Mouse (Mus musculus) CD4-positive, CD25-positive, alpha-beta regulatory T cell, adult 4 months (primary cell): ENCODE data around the gene Fxyd2. TPM values are rescaled to one million over a fixed set of nuclear protein-coding genes. Genes with fewer than 3 reads are reported as not detected.

ENCODE experiments used
- ATAC-seq: one replicate; pipeline ENCODE4 v1.8.0; 2017
- polyA plus RNA-seq, 2 experiments: library from polyadenylated mRNA; unstranded; fragments of 100-300 nt; shearing (Covaris generic); gene quantifications; one replicate each; pipeline ENCODE4 v1.2.1; 2017

Gene Fxyd2
- polyA plus RNA-seq, 2 experiments from 2014 or later, result not detected

DNA sequence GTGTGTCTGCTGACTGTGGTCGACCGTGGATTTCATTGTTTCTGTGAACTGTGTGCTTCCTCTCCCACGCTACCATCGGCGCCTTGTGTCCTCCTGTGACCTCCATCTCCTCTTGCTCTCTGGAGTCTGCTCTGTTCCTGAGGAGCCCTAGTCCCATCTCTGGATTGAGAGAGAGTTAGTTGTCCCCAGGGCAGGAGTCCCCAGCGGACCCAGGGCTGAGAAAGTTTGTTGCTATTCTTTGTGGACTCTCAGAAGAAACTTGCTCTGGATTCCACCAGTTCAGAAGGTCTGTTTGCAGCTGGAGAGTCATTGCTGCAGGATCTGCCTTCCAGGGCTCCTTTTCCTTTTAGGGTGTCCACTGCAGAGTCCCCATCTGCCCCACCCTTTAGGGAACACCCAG, 4.3 kb upstream of the Fxyd2 start:
- ATAC-seq, result no peak

DNA sequence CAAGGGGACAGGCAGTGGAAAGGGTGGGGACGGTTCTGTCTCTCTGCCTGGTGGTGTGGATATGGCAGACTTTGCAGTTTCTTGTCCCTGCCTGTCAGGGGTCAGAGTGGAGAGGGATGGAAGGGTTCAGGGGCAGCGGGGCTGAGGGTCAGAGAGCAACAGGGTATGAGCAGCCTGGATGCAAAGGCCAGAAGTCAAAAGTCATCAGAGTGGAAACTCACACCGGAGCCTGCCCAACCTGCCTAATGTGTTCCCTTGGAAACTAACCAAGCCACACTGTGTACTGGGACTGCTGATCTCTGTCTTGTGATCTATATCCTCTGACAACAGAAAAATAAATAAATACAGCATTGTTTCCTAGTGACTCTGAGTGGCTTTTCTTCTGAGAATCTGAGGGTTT, 3.7 kb upstream of the Fxyd2 start:
- no peak for ATAC-seq

DNA sequence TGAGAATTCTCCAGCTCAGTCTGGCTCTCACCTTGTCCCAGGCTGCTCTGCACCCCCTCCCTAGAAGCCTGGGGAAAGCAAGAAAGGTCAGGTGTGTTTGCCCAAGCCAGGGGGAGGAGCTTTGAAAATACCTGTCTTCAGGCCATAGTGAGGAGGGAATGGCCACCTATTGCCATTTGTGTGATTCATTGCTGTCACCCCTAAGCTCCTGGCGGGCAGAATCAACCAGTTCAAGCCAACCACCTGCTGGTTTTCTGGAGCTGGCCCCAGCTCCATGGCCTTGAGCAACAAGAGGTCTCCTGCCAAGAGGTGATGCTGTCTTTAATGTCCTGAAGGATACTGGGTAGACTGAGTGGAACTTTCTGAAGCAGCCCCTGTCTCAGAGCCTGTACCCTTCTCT, 1.1 kb upstream of the Fxyd2 start:
- no peak for ATAC-seq

DNA sequence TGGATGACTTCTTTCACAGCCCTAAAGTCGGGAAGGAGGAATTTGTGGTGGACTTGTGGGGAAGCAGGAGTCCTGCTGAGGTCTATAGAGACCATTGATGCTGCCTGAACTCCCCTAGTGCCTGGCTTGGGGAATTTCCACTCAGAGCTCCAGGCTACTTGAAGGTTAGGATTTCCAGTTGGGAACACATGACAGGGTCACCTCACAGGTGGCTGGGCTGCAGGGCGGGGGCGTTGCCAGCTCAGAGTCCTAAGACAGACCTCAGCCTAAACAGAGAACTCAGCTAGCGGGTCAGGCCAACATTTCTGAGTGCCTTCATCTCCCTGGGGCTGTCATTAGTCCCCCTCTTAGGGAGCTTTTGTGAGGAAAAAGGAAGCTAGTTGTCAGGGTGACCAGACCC, 2.4 kb downstream of the Fxyd2 start:
- no peak for ATAC-seq

DNA sequence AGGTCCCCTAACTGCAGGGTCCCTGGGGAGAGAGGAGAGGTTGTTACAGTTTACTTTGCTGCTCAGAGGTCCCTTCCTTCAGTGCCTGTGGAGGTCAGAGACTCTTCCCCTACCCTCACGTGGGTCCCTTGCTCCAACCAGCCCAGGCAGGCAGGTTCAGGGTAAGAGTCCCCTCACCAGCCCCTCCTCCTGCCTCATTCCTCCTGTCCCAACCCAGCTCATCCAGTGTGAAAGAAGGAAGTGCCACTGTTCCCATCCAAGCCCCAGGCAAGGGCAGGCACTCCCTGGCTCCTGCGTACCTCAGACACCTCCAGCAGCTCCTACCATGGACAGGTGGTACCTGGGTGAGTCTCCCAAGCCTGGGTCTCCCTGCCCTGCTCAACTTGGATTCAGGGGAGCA, 3.5 kb downstream of the Fxyd2 start:
- no peak for ATAC-seq

DNA sequence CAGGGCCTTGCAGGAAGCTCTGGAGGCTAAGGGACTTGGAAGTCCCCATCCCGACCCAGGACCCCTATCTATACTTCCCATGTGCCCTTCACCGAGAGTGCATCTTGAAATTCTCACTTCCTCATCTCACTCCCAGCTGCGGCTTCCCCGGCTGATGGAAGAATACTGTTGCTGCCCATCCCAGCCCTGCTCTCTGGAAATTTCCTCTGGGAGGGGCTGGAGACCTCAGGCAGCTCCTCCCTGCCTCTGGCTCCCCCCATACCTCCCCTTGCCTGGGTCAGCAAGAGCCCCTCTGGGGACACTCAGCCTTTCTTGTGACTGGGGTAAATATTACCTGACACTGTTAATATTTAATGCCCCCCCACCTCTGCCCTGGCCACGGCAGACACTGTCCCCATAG, 6.2 kb downstream of the Fxyd2 start:
- no peak for ATAC-seq

DNA sequence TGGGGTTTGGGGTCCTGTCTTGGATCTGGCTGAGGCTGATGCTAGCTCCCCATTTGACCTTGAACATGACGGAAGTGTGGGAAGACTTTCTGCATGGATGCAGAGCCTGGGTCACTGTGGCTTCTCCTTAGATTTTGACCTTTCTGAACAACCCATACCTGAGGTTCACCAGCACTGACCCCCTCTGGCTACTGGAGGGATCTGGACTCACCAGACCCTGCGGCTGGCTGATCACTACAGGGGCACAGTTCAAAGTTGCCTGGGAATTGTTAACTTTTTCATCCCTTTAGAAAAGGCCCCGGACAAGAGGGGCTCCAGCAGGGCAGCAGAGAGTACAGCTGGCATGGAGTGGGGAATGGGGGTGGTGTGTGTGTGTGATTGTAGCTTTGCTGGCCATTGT, 7.3 kb downstream of the Fxyd2 start:
- ATAC-seq, result no peak

DNA sequence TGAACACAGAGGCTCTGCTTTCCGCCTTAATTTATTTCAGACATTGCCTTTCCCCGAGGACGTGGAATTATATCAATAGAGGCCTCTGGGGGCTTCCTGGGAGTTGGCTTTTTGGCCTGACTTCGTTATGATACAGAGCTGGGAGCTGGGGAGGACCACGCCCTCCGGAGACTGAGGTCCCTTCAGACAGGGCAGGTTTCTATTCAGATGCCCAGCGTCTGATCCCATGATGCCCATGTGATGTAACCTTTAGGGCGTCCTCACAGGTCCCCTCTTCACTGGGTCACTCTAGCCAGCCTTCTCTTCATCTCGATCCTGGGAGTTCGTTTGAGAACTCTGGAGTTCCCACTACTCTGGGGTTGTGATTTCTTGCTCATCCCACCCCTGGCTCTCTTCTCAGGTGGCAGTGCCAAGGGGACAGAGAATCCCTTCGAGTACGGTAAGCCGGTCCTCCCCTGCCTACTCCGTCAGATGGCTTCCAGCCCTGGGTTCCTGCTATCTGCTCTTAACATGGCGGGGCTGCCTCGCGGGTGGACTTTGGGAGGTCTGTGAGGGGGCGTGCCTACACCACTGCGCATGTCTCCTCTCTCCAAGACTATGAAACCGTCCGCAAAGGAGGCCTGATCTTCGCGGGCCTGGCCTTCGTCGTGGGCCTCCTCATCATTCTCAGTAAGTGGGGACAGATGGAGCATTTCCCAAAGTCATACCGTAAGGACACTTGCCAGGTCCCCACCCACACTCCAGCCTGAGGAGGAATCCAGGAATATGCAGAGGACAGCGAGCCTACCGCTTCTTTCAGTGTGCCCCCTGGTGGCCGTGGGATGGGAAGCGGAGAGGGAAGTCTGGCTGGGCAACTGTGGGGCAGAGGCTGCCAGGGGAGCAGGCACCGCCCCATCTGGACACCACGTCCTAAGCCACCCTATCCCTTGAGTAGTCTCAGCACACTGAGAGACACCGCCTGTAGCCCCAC, 8.5 kb downstream of the Fxyd2 start:
- no peak for ATAC-seq

DNA sequence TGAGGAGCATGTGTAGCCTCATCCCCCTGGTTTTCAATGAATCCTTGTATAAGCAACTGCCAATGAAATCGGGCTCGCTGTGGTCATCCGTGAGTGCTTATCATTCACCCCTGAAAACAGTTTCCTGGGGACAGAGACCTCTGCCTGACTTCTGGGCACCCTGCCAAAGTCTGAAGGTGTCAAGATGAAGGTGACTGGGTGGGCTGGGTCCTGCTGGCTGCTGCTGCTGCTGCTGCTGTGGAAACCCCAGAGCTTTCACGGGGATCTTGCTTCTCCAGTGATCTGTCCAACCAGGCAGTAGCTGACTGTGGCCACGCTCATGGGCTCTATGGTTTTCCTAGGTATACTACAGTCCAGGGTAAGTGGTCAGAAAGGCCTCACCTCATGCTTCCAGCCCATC, 10.7 kb downstream of the Fxyd2 start:
- no peak for ATAC-seq

DNA sequence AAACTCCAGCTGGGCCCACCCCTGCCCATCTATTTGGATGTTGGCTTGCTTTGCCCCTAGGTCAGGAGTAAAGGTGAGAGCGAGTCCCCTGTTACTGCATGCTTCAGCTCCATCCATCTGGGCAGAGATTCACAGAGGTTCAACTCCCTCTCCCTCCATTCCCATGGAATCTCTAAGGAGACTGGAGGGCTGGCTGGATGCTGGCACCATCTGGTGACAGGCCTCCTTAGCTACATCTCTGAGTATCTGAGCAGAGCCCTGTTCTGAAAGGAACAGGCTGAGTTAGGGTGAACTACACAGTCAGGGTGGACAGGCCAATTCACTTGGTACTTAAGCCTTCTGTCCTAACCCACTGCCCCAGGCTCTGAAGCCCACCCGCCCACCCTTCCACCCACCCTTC, 11.1 kb downstream of the Fxyd2 start:
- no peak for ATAC-seq

DNA sequence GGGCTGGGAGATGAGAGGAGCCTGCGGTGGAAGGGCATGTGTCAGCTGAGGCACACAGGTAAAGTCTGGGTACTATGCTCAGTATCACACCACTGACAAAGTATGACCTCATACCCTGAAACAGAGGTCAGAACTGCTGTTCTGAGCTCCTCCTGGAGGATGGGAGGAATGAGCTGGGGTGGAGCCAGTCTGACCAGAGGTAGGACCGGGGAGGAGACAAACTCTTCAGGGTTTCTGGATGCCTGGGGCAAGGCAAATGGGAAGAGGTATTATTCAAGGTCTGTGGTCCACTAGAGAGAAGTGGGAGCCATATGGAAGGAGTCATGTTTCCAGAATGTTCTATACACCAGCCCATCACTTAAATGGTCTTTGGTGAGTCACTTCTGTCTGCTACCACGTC, 11.6 kb downstream of the Fxyd2 start:
- no peak for ATAC-seq

DNA sequence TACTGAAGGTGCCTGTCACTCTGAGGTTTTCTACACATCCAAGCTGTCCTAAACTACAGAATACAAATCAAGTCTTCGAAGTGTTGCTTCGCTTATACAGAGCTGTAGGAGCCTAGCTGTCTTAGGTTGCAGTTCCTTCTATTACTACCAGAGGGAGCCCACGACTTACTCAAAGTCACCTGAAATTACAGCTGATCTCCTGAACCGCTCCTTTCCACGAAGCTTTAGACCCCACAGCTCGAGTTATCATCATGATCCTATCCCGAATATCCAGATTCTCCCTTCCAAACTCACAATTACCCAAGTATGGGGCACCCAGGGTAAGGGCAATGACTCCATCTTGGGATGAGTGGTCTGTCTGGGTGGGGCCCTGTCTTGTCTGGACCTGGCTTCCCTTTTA, 12.3 kb downstream of the Fxyd2 start:
- peak; percentile 78 for ATAC-seq

DNA sequence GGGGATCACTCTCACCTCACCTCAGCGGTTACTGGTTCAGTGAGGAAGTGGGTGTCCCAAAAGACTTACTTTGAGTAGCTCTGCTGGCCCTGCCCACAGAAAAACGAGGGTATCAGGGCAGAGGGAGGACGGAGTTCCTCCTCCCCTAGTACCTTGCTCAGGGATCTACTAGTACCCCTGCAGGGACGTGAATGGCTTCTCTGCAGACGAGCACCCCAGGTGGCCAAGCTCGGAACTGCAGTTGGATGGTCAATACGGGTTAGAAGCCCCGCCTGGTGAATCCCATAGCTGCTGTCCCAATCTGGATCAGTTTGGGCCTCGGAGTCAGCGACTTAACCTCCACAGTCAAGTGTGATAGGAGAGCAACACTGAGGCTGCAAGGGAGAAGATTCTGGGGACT, 12.8 kb downstream of the Fxyd2 start:
- ATAC-seq, result peak; percentile 76

DNA sequence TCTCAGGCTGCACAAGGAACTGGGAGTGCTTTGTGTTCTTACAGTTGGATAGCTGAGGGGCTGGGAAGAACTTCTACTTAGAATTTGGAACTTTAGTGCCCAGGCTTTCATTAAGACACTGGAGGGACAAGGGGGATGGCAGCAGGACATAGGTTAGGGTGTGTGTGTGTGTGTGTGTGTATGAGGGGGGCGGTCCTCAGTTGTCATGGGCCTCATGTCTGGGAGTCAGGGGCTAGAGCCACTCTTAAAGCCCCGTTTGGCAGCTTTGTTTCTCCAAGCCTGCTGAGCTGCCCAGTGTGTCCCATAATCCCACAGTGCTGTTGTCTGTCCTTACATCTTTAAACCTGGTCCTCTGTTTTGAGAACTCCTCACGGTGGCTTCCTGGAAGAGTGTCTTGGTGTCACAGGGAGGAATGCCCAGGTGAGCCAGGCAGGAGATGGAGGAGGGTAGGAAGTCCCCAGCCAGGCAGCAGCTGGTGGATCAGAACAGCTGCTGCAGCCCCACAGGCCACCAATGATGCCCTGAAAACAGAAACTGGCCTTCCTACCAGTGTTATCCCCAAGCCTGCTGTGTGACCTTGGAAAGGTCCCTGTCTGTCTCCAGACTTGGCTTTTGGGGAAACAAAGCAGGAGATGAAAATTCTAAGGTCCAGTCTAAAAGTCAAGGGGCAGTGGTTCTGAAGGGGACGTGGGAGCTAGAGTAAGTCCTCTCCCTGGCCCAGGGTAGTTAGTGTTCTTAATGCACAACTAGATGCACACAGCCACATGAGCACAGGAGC, 13.4 kb downstream of the Fxyd2 start:
- no peak for ATAC-seq

DNA sequence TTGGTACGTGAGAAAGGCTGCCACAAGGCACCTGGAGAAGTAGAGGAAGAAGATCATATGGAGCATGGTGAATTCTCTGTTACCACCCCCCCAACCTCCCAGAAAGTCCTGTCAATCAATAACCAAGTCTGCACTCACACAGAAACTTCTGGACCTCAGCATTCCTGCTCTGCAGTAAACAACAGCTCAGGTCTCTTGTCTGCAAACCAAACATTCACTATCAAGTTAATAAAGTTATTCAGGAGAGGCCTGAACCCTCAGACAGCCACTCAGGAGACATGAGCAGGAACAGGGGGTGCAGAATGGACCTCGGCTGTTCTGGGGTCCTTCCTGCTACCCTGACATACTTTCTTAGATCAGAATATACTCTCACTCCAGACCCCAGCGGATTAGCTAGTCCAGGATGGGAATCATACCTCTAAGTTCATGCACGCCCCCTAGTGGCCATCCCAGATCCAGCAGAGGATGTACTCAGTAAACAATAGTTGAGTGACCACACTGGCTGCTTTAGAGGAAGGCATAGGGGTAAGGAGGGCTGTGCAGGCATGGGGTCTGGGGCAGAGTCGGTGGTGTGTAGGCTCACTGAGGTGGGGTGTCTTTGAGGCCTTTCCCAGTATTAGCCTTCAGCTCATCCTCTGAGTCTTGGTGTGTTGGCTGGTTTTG, 14.1 kb downstream of the Fxyd2 start:
- ATAC-seq, result no peak

DNA sequence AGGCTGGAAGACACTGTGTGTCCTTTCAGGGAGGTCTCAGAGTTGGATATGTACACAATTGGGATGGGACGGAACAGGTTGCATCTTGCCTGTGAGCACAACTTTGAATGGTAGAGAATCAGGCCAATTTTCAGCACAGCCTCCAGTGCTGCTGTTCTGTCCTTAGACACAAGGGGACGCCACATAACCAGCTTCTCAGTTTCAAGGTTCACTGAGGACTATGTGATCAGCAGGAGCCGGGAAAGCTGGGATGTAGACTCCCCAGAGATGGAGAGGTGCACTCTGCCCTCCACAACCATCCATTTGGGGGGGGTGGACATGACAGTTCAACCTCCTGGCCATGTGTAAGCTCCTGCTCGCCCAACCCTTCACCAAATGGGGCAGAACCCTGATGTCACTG, 16.4 kb downstream of the Fxyd2 start:
- ATAC-seq, result no peak

DNA sequence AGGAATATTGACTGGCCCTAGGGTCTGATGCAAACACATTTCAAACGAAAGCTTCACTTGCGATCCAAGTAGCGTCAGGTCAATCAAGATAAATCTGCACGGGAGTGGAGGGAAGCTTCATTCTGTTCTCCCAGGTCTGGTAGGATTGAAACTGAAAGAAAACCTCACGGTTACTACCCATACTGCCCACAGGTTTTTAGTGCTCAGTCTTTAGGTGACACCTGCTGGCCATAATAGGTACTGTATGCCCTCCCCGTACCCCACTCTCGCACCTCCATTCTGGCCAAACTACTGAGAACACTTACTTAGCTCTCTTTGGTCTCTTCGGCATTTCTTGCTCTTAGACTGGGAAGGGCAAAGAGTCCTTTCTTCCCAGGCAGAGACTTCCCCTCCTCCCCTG, 17.8 kb downstream of the Fxyd2 start:
- peak; percentile 97 for ATAC-seq

DNA sequence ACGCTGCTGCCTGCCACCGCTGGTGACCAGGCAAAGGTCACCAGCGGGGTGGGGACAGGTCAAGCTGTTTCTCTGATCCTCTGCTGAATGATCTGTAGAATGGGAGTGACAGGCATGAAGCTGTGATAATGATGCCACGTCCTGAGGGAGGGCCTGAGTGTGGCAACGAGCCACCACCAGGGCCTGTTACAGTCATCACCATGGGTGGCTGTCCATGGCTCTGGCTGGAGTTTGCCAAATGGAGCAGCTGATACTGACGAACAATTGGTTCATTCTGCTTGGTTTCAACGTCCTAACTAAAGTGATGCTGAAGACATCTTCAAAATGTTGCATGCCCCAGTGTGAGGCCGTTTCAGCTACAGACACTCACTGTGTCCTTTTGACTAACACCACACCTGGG, 18.8 kb downstream of the Fxyd2 start:
- ATAC-seq, result no peak

DNA sequence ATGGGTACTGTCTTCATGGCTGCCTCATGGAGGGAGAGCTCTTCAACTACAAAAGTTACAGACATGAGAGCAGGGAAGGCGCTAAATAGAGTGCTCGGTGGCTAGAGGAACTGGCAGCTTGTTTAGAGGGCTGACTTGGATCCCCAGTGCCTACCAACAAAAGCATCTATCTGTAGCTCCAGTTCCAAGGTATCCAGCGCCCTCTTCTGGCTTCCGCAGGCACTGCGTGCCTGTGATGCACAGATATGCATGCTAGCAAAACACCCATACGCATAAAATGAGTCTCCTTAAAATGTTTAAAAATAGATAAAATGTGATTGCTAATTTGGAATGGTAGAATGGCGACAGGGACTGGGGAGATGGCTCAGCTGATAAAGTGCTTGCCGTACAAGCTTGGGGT, 21.7 kb downstream of the Fxyd2 start:
- ATAC-seq, result no peak

DNA sequence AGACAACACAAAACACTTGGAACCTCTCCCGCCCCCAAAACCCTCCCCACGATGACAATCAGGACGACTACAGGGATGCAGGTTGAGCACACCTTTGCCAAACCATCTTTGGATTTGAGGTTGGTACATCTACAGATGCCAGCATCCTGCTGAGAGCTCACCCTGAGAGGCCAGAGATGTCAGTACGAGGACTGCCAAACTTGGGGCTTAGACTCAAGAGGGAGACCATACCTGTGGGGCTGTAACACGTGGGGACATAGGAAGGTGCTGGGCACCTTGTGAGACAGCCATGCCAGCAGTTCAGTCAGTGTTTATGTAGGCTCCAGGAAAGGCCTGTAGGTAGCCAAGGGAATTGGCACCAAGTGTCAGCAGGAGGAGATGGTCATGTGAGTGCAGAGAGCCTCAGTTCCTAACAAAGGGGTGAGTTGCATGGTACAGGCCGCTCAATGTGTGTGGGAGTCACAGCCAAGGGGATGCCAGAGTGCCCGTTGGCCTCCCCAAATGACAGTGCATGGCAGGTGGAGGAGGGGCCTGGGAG, 23.4 kb downstream of the Fxyd2 start:
- ATAC-seq, result no peak

DNA sequence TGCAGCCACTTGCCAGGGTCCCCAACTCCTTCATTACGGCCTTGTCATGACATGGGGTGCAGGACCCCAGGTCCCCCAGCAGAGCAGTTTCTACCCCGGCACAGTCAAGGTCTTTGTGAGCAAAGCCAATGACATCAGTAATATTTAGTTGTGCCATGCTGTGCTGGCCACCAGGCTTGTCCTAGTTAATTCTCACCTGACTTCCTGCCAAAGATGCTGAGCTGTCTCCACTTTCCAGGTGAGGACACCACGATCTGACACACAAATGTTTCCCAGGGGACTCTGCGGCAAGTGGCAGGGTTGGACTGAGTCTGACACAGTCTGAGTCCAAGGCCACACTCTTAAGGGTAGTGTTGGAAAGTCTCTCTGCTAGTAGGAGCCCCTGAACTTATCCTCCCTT, 27.0 kb downstream of the Fxyd2 start, which contains the start of gene Dscaml1:
TSS of gene Dscaml1 (plus strand) at position 173 of the 400 bp plus-strand sequence.
- no peak for ATAC-seq

DNA sequence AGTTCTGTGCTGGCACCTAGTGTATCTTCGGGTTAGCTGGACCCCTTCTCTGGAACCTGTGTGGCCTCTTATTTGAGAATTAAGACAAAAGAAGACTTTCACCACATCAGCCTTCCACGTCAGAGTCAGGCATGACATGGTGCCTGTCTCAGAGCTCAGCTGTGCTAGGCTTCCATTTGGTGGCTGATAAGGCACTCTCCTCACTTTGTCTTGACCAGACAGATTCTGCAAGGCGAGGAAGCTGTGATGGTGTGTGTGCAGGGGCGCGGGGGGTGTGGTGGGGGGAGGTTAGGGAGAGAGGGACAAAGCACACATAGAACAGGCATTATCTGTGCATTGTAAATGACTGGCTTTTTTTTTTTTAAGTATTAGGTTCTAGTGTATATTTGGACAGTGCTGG, 29.9 kb downstream of the Fxyd2 start:
- no peak for ATAC-seq
